Mouse (Mus musculus): ENCODE results near the gene Tmem255b. TPM values are rescaled to one million over a fixed set of nuclear protein-coding genes. Genes with fewer than 3 reads are reported as not detected.

Tmem255b gene
- total and polyA plus RNA-seq, 2 experiments from 2014 or later, result 1.8 to 2.2 TPM

DNA sequence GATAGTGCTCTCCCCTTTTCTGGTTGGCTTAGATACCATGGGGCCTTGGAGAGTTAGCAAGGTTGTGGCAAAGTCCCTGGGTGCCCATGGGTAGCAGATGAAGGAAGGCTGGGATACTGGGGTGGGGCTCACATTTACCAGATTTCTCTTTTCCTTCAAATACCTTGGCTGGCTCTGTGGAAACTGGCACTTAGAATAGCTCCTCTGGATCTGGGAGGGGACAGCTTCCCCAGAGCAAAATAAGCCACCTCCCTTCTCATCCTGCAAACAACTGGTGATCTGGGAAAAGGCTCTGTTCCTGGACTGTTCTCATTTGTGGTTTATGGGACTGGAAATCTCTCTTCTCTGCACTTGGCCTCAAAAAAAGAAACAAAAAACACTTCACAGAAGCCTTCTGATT is 4.1 kb upstream of the Tmem255b start:
- H3K36me3 ChIP-seq (ENCODE audit: insufficient read depth, low read length), result no peaks in the 10 kb centered on the region
- DNase-seq (ENCODE audit: low spot score) (no peak), ATAC-seq (ENCODE audit: low FRiP score) (no peak)
- H3K4me3 ChIP-seq (ENCODE audit: low read depth, low read length), result no peak overlapping the region
- 0 out of 2 replicates have a peak overlapping the region, but pooled peaks have one; percentile 8 for H3K9ac ChIP-seq (replicated peaks; ENCODE audit: low read length, poor library complexity, severe bottlenecking)
- no peak overlapping the region for H3K4me2 ChIP-seq (ENCODE audit: low read depth, low read length, poor library complexity, severe bottlenecking)
- H3K4me1 ChIP-seq (ENCODE audit: insufficient read depth, low read length), result no peaks in the 10 kb centered on the region
- H3K27me3 ChIP-seq (ENCODE audit: insufficient read depth, low read length), result peaks cover 15% of the 10 kb centered on the region
- TF ChIP-seq CTCF (IDR thresholded peaks at IDR 0.05), result no peak
- no peak overlapping the region for H3K27ac ChIP-seq (ENCODE audit: low read depth, low read length)
- H3K9me3 ChIP-seq (ENCODE audit: low read length), result no peaks in the 10 kb centered on the region

- no peak for TF ChIP-seq CTCF (IDR thresholded peaks at IDR 0.05)
- DNase-seq (ENCODE audit: low spot score) (no peak), ATAC-seq (ENCODE audit: low FRiP score) (no peak)
- Histone ChIP-seq H3K27ac (ENCODE audit: low read depth, low read length) (no peak overlapping the region), H3K4me3 (ENCODE audit: low read depth, low read length) (no peak overlapping the region), H3K9me3 (ENCODE audit: low read length) (no peaks in the 10 kb centered on the region), H3K9ac (replicated peaks; ENCODE audit: low read length, poor library complexity, severe bottlenecking) (no peak overlapping the region), H3K4me1 (ENCODE audit: insufficient read depth, low read length) (no peaks in the 10 kb centered on the region), H3K27me3 (ENCODE audit: insufficient read depth, low read length) (peaks cover 24% of the 10 kb centered on the region), H3K4me2 (ENCODE audit: low read depth, low read length, poor library complexity, severe bottlenecking) (no peak overlapping the region), H3K36me3 (ENCODE audit: insufficient read depth, low read length) (no peaks in the 10 kb centered on the region)
- 90% methylated on average over 5 of the region's 5 CpGs for WGBS
Observed at GRCm38 (mm10) chr8:13433130-13433529, 1.9 kb upstream of the Tmem255b start.

- 6% methylated on average over 8 of the region's 8 CpGs for WGBS
- ATAC-seq (ENCODE audit: low FRiP score) (no peak), DNase-seq (ENCODE audit: low spot score) (no peak)
- H3K36me3 ChIP-seq (ENCODE audit: insufficient read depth, low read length), result no peaks in the 10 kb centered on the region
- H3K4me3 ChIP-seq (ENCODE audit: low read depth, low read length), result no peak overlapping the region
- H3K4me1 ChIP-seq (ENCODE audit: insufficient read depth, low read length), result no peaks in the 10 kb centered on the region
- H3K9me3 ChIP-seq (ENCODE audit: low read length), result no peaks in the 10 kb centered on the region
- no peak overlapping the region for H3K27ac ChIP-seq (ENCODE audit: low read depth, low read length)
- no peak for TF ChIP-seq CTCF (IDR thresholded peaks at IDR 0.05)
- no peak overlapping the region for H3K4me2 ChIP-seq (ENCODE audit: low read depth, low read length, poor library complexity, severe bottlenecking)
- no peak overlapping the region for H3K9ac ChIP-seq (replicated peaks; ENCODE audit: low read length, poor library complexity, severe bottlenecking)
- peaks cover 24% of the 10 kb centered on the region for H3K27me3 ChIP-seq (ENCODE audit: insufficient read depth, low read length)
Observed at GRCm38 (mm10) chr8:13436052-13436451, 1.1 kb downstream of the Tmem255b start.

DNA sequence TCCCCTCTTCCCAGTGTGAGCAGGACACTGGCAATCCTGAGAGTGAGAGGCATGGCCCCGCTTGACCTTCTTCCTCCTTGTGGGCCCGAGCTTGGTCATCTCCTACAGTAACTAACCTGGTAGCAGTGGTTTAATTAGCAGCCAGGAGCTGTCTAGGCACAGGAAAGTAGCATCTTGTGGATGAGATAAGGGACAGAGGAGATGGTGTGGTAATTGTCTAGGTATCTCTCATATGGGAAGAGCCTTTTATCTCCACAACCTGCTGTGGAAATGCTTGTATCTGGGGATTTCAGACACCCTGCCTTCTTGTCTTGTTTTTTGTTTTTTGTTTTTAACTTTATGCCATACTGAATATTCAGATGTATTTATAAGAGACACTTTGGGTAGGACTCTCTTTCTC is 2.5 kb downstream of the Tmem255b start:
- Histone ChIP-seq H3K4me1 (ENCODE audit: insufficient read depth, low read length) (no peaks in the 10 kb centered on the region), H3K9ac (replicated peaks; ENCODE audit: low read length, poor library complexity, severe bottlenecking) (no peak overlapping the region), H3K4me2 (ENCODE audit: low read depth, low read length, poor library complexity, severe bottlenecking) (no peak overlapping the region), H3K36me3 (ENCODE audit: insufficient read depth, low read length) (no peaks in the 10 kb centered on the region), H3K27me3 (ENCODE audit: insufficient read depth, low read length) (peaks cover 24% of the 10 kb centered on the region), H3K4me3 (ENCODE audit: low read depth, low read length) (no peak overlapping the region), H3K27ac (ENCODE audit: low read depth, low read length) (no peak overlapping the region), H3K9me3 (ENCODE audit: low read length) (no peaks in the 10 kb centered on the region)
- DNase-seq (ENCODE audit: low spot score) (no peak), ATAC-seq (ENCODE audit: low FRiP score) (no peak)
- TF ChIP-seq CTCF (IDR thresholded peaks at IDR 0.05), result no peak
- 89% methylated on average over 2 of the region's 2 CpGs for WGBS

DNA sequence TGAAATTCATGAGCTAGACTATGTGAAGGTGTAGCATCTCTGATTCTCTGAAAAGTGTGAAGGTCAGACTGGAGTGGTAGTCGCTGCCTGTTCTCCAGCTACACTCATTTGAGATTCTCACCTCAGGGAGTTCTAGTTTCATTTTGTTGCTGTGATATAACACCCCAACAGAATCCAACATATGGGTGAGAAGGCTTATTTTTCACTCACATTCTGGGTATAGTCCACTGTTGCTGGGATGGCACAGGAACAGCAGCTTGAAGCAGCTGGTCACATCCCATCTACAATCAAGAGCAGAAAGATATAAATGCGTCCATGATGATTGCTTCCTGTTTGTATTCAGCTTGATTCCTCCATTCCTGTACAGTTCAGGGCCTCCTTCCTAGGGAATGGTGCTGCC is 7.2 kb downstream of the Tmem255b start:
- ATAC-seq (ENCODE audit: low FRiP score), result no peak
- no peak for TF ChIP-seq CTCF (IDR thresholded peaks at IDR 0.05)
- Histone ChIP-seq H3K27me3 (ENCODE audit: insufficient read depth, low read length) (no peaks in the 10 kb centered on the region; the same call in 1 of the 2 replicates), H3K9ac (replicated peaks; ENCODE audit: low read length, poor library complexity, severe bottlenecking) (no peak overlapping the region), H3K9me3 (ENCODE audit: low read length) (no peaks in the 10 kb centered on the region), H3K4me3 (ENCODE audit: low read depth, low read length) (no peak overlapping the region), H3K4me1 (ENCODE audit: insufficient read depth, low read length) (no peaks in the 10 kb centered on the region), H3K36me3 (ENCODE audit: insufficient read depth, low read length) (no peaks in the 10 kb centered on the region), H3K4me2 (ENCODE audit: low read depth, low read length, poor library complexity, severe bottlenecking) (no peak overlapping the region), H3K27ac (ENCODE audit: low read depth, low read length) (no peak overlapping the region)
- DNase-seq (ENCODE audit: low spot score), result no peak
- 94% methylated on average over 2 of the region's 2 CpGs for WGBS

DNA sequence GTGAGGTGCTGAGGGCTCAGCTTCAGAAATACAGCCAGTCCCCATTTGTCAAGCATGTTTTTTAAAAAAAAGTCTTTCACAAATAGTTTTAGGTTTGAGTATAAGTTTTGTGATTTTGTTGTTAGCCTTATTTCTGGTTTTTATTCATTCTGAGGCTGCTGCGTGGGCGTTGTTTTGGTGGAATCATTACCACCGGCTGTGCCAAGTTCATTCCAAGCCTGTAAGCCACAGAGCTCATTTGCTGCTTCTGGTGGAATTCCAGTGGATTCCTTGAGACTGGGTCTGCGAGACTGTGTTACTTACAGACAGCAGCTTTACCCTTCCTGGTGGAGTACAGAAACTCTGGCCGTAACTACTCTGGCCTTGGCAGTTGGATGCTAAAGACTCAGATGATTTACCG is 11.5 kb downstream of the Tmem255b start:
- H3K4me2 ChIP-seq (ENCODE audit: low read depth, low read length, poor library complexity, severe bottlenecking), result no peak overlapping the region
- H3K27ac ChIP-seq (ENCODE audit: low read depth, low read length), result no peak overlapping the region
- WGBS, result 91% methylated on average over 6 of the region's 6 CpGs
- TF ChIP-seq CTCF (IDR thresholded peaks at IDR 0.05), result no peak
- no peak for DNase-seq (ENCODE audit: low spot score)
- no peak overlapping the region for H3K9ac ChIP-seq (replicated peaks; ENCODE audit: low read length, poor library complexity, severe bottlenecking)
- ATAC-seq (ENCODE audit: low FRiP score), result no peak
- no peak overlapping the region for H3K4me3 ChIP-seq (ENCODE audit: low read depth, low read length)
- H3K36me3 ChIP-seq (ENCODE audit: insufficient read depth, low read length), result no peaks in the 10 kb centered on the region
- no peaks in the 10 kb centered on the region for H3K9me3 ChIP-seq (ENCODE audit: low read length)
- H3K4me1 ChIP-seq (ENCODE audit: insufficient read depth, low read length), result no peaks in the 10 kb centered on the region
- H3K27me3 ChIP-seq (ENCODE audit: insufficient read depth, low read length), result no peaks in the 10 kb centered on the region

All from midbrain, postnatal 0 days (tissue).